Mouse (Mus musculus): ENCODE measurements at regions not wholly inside any gene's neighbourhood (a gene's known extent, or its start where the extent isn't known, plus 50 kb on each side); places are given as distances from the start of the nearest gene placed in this dataset.
"Not testable (repeated sequence)": the region's sequence is repeated elsewhere in the genome, so short reads cannot be mapped to it uniquely, and the experiment has no call there.

DNA sequence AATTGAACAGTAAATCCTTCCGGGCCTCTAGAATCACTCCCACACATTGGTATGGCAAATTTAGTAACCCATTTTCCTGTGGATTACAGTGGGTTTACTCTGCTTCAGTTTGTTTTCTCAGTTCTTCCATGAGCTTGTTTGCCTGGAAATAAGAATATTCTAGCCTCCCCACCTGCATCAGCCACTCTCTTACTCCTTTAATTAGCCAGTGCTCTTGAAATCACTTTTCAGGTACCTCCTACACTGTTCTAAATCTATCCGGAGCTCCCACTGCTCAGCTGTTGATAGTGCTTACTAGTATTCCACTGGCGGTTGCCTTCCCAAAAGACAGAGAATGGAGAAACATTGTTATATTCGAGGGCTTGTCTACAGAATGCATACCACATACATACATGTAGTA, 167.1 kb downstream of the Htr7 start:
- DNase-seq: no peak

DNA sequence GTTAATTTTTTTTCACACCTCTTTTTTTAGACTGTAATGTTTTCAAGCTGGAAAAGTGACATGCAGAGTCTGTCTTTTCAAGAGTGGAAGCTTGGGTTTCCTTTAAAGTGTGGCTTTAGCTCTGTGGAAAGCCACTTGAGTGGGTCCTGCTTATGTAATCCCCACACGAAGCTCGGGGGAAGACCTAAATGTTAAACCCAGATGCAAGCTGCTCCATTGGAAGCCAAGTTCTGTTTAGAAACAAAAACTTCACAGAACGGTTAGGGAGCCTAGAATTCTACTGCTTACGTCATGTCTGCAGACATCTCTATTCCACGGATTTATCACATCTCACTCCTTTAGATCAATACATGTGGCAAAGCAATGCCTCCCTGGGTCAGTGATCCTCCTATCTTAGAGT, 171.0 kb downstream of the Htr7 start:
- DNase-seq: no peak

GRCm38 (mm10) chr19:35881810-35882485, 175.4 kb downstream of the Htr7 start:
- no peak for DNase-seq

DNA sequence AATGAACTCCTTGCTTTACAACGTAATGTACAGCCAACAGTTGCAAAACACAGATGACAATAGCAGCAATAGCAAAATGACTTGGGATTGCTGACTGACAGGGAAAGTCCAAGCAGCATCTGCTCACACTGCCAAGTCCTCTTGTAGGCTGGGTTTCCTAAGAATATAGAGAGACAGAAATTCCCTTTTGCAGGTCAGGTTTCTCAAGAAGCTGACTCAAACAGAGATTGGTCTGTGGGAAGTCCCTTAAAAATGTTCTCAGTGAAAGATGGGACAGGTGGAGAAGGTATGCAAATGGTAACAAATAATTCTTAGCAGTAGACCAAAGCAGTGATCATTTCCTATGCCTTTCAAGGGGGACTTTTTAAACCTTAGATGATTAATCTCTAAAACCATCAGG, 181.8 kb downstream of the Htr7 start:
- no peak for DNase-seq

DNA sequence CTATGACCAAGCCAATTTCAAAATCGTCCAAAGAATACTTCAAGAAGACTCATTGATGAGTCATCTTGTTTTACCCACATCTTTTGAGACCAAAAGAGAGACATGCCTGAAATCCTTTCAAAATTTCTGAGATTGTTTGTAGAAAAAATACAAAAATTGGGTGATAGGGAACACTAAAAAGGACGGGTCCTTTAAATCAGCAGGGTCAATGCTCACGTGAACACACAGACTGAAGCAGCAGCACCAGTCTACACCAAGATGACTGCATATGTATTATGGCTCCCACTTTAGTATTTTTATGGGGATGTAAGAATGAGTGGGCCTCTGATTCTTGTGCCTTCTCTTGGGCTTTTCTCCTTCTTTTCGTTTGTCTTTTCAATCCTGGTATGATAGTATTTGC, 186.6 kb downstream of the Htr7 start:
- no peak for DNase-seq

DNA sequence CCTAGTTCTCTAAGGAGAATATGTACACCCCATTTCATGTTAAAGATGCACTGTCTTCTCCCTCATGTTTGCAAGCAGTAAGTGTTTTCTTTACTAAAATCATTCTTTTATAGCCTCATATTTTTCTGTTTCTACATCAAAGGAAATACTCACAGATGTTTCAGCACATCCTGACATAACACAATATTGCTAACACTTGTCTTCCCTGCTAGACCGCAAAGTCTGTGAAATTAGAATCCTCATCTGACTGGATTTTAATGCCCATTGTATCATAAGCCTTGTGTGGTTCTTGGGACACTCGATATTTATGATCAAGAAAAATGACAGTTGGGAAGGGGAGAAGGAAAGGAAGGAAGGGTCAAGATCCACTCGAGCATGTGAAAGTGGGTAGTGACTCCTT, 188.8 kb downstream of the Htr7 start:
- no peak for DNase-seq

- no peak for DNase-seq
These were observed 194.3 kb downstream of the Htr7 start for GRCm38 (mm10) chr19:35863049-35863448.

- DNase-seq: no peak
These were observed 195.9 kb downstream of the Htr7 start for GRCm38 (mm10) chr19:35861421-35861820.

DNA sequence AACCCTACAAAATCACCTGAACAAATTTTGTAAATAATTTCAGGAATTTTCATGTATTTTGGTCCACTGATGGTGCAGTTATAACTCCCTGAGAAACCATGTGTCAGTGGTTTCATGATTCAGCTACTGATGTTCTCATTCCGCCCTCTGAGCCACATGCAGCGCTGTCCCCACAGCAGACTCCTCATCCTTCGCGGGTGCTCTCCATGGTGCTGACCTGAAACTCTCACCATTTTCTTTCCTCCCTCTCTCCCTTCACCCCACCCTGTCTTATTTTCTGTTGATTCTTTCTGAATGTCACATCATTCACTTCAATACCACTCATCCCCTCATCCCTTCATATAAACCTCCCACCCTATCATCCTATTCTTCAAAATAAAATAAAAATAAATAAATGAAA, 224.3 kb downstream of the Htr7 start:
- DNase-seq: peak; percentile 17

- DNase-seq: no peak
These were observed 231.2 kb downstream of the Htr7 start for GRCm38 (mm10) chr19:35826074-35826473.

- no peak for DNase-seq
These were observed 237.7 kb downstream of the Htr7 start for GRCm38 (mm10) chr19:35819626-35820025.

DNA sequence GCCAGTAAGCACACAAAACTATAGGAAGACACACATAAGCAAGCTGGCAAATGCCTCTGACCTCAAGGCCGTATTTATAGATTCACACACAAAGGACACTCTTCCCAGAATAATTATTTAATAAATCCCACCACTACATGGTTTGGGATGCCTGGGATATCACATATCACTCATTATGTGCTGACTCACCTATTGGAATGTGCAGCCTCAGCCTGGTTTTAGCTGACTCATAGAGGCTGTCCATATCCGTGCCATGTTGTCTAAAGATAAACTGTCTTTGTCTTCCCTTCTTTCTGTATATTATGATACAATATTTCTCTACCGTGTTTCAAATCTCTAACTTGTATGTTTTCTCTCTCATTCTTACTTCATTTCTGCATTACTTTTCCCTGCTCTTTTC, 262.6 kb downstream of the Htr7 start:
- DNase-seq: no peak

DNA sequence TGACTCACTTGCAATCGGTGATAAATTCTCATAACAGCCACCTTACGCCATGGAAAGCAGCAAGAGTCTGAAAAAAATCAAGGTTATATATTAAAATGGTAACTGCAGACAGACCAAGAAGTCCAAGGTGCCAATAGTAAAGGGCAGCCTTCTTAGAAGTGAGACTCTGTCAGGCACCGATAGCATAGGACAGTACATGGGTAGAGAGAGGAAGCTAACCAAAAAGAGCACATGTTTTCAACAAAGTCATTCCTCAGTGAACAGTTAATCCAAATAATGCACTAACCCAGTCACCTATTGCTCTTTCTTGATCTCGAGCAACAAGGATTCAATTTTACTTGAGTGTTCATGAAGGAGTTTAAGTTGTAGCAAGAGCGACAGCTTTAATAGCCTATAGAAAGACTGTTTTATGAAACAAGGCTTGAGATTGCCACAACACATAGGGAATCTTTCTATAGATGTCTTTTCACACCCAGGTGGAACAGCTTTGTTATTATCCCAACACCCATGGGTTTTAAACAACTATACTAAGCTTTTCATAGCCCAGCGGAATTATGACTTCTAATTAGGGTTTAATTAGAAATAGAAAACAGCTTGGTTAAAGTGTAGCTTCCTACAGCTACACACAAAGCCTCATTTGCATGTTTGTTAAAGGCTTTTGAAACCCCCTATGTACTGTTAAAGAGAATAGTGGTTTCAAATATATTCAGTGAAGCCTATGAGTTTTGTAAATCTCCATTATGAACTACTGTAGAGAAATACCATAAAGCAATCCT, 269.9 kb downstream of the Htr7 start:
- DNase-seq: no peak

GRCm38 (mm10) chr19:35761750-35762149, 295.6 kb downstream of the Htr7 start:
- DNase-seq: not testable (repeated sequence)

DNA sequence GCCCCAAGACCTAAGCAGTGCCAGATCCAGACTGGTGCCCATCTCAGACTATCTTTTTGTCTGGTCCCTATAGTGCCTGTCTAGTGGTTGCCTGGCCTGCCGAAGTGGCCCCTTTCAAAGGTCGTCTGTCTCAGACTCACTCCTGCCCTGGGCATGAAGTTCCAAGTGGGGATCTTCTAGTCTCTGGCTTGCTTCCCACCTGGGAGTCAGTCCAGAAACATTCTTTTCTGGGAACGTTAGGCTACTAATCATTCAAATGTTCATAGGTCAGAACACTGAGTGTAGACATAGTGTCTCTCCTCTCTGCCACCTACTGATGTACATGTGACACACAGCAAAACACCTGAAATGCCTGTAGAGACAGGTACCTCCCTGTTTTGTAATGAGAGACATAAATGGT, 297.6 kb downstream of the Htr7 start:
- DNase-seq: no peak

DNA sequence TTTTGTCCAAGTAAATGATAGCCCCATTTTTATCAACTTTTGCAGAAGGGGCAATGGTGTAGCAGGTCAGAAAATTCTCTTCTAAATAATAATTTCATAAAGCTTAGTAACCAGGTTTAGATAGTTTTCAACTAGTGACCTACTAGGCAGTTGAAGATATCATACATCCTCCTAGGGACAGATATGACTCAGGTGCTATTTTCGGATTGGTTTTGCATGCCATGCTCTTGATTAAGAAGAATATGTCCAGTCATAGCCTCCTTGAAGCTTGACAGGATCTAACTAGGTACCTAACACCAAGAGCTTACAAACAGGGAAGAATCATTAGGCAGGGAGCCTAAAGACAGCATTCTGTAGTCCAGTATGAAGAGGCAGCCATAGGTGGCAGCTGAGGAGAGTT, 301.8 kb downstream of the Htr7 start:
- no peak for DNase-seq

DNA sequence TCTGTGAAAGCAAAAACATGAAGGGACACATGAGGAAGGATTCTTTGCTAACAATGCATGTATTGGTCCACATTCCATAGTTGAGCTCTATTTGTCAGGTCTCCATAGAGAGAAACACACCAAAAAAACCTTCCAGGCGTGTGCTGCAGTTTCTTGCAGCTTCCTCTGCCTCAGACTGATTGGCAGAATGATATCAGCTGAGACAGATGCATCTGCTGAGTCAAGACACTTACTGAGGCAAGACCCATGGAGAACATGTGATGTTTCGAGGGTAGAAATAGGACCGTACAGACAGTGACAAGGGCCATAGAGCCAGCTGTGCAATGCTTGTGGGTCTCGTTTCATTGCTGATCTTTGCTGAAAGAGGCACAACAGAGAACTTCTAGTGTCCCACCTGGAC, 321.6 kb downstream of the Htr7 start:
- no peak for DNase-seq

- no peak for DNase-seq
These were observed 328.8 kb downstream of the Htr7 start for GRCm38 (mm10) chr19:35728436-35729060.
